Mouse (Mus musculus) spleen, postnatal 10 days (tissue): Measurements from ENCODE around the gene Hand2.

ENCODE experiments used
- DNase-seq, 2 experiments: peaks; one replicate each; pipeline ENCODE4 v3.0.0; 2021 to 2022; ENCODE audit warnings: low spot score in 2 of 2

Hand2 gene

GRCm38 (mm10) chr8:57320851-57321743, at the start of gene Hand2:
Gene Hand2 (plus strand): TSS chr8:57320983.
- DNase-seq = no peak

GRCm38 (mm10) chr8:57273055-57273454, 47.7 kb upstream of the Hand2 start:
- DNase-seq = no peak

- no peak for DNase-seq
Measured at GRCm38 (mm10) chr8:57293441-57293840, 27.3 kb upstream of the Hand2 start.

GRCm38 (mm10) chr8:57303513-57303912, 17.3 kb upstream of the Hand2 start:
- DNase-seq = no peak

GRCm38 (mm10) chr8:57304944-57305343, 15.8 kb upstream of the Hand2 start:
- DNase-seq = peak in 1 of 2 experiments; percentile 57

GRCm38 (mm10) chr8:57306441-57306840, 14.3 kb upstream of the Hand2 start:
- no peak for DNase-seq

GRCm38 (mm10) chr8:57309844-57310485, 10.8 kb upstream of the Hand2 start:
- DNase-seq = no peak

GRCm38 (mm10) chr8:57312031-57312981, 8.5 kb upstream of the Hand2 start:
- DNase-seq = no peak

GRCm38 (mm10) chr8:57313583-57313982, 7.2 kb upstream of the Hand2 start:
- no peak for DNase-seq

GRCm38 (mm10) chr8:57314216-57314615, 6.6 kb upstream of the Hand2 start:
- DNase-seq = no peak

- DNase-seq = no peak
Measured at GRCm38 (mm10) chr8:57315471-57315870, 5.3 kb upstream of the Hand2 start.

- no peak for DNase-seq
Measured at GRCm38 (mm10) chr8:57317107-57317506, 3.7 kb upstream of the Hand2 start.

GRCm38 (mm10) chr8:57317890-57318480, 2.8 kb upstream of the Hand2 start:
- DNase-seq = no peak

GRCm38 (mm10) chr8:57319092-57319980, 1.4 kb upstream of the Hand2 start:
- DNase-seq = no peak

- no peak for DNase-seq
Measured at GRCm38 (mm10) chr8:57319981-57320585, 700 bp upstream of the Hand2 start.

- no peak for DNase-seq
Measured at GRCm38 (mm10) chr8:57321898-57322895, 1.4 kb downstream of the Hand2 start.

GRCm38 (mm10) chr8:57322961-57323941, 2.5 kb downstream of the Hand2 start:
- DNase-seq = no peak

- no peak for DNase-seq
Measured at GRCm38 (mm10) chr8:57324091-57324490, 3.3 kb downstream of the Hand2 start.
